Mouse (Mus musculus) cerebellum, postnatal 10 days (tissue): Measurements from ENCODE around the gene Ceacam13.
"Not testable (repeated sequence)": the region's sequence is repeated elsewhere in the genome, so short reads cannot be mapped to it uniquely, and the experiment has no call there.

ENCODE experiments used
- DNase-seq, 2 experiments: peaks; one replicate each; pipeline ENCODE4 v3.0.0; 2021; ENCODE audit warnings: mixed read lengths in 2 of 2

Gene Ceacam13

DNA sequence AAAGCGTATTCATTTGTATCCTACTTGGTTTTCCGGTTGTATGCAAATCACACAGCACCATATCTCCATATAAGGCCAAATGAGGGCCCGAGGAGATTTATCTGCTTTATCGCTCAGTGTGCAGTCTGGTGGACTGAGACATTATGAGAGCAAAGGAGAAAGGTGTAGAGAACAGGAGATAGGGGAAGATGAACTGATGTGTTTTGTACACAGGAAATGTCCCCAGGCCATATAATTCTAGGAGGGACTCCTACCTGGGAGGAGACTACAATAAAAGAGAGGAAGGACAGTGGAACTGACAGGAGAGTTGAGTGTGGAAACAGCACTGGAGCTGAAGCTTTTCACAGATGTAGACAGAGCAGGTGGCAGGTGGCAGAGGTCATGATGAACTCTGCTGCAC lies at the start of gene Ceacam13:
Ceacam13 (plus strand) TSS at position 301 of the 400 bp plus-strand sequence.
- no peak for DNase-seq

DNA sequence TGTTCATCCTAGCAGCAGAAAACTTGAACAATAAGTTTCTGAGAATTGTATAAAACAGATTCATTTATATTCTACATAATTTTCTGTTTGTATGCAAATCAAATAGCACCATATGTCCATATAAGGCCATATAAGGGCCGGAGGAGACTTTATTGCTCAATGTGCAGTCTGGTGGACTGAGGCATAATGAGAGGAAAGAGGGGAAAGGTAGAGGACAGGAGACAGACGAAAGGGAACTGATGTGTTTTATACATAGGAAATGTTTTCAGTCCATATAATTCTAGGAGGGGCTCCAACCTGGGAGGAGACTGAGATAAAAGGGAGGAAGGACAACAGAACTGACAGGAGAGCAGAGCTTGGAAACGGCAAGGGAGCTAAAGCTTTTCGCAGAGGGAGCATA lies 37.9 kb upstream of the Ceacam13 start, which contains the start of gene Ceacam11:
Ceacam11 (plus strand) TSS at position 301 of the 400 bp plus-strand sequence.
- DNase-seq: no peak

DNA sequence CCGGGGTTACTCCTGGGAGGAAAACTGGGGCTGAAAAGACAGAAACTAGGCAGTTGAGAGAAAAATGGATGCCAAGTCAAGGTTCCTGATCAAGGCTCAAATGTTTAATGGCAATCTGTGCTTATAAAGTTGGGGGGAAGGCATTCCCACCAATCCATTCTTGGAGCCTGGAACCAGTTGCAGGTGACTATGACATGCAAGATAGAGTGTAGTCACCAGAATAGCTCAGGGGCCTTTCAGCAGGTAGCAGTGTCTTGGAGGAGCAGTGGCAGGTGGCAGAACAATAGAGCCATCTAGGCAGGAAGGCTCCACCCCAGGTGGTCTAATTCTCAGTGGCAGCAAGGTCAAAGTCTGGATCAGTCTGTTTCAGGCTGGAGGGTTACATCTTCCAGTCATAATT lies 8.6 kb upstream of the Ceacam13 start:
- DNase-seq: not testable (repeated sequence)

DNA sequence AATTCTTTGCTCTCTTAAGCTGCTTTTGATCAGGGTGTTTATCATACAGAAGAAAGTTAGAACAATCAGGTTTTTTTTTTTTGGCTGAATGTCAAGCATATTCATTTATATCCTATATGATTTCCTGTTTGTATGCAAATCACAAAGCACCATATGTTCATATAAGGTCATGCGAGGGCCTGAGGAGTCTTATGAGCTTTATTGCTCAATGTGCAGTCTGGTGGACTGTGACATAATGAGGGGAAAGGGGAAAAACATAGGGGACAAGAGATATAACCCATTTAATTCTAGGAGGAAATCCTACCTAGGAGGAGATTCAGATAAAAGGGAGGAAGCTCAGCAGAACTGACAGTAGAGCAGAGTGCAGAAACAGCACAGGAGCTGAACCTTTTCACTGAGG lies 55.9 kb downstream of the Ceacam13 start, which contains the start of gene Ceacam12:
Ceacam12 (plus strand) TSS at position 301 of the 400 bp plus-strand sequence.
- DNase-seq: no peak
